Mouse (Mus musculus): ENCODE measurements at regions not wholly inside any gene's neighbourhood (a gene's known extent, or its start where the extent isn't known, plus 50 kb on each side); places are given as distances from the start of the nearest gene placed in this dataset.

- TF ChIP-seq POLR2A (IDR thresholded peaks at IDR 0.05; ENCODE audit: low read depth, low read length): no peak
- no peak for TF ChIP-seq CTCF (IDR thresholded peaks at IDR 0.05; ENCODE audit: extremely low read depth, insufficient read length, insufficient replicate concordance, low read depth, low read length)
Measured at GRCm38 (mm10) chr7:72639566-72639965, 333.2 kb upstream of the Mctp2 start.
